24 mouse cellular contexts compared by ENCODE assay signal in genomic region chr5:90656681-90657080, GRCm38 (mm10). TPM values are rescaled to one million over a fixed set of nuclear protein-coding genes. Genes with fewer than 3 reads are reported as not detected.
DNase-seq lines count a peak whose midpoint lies in the region; ATAC-seq and TF ChIP-seq lines count a peak whose summit lies in the region.
"Had no signal": no experiment of that assay in that cellular context is flagged by ENCODE, and none has a peak within 500 bp of the region (broad histone marks: within the 10 kb centered on the region; RNA-seq: fewer than 3 reads in every experiment).

No protein-coding gene starts in this region.

- H3K4me2 ChIP-seq in hindbrain, embryonic 14.5 days (replicated peaks), result peak overlapping the region; percentile 8; the same call in 1 of the 2 replicates
- no peak overlapping the region for H3K4me2 ChIP-seq in hindbrain, embryonic 11.5 days (replicated peaks; ENCODE audit: low read depth, low read length)
- peak overlapping the region; percentile 22; the same call in 1 of the 2 replicates for H3K4me2 ChIP-seq in embryonic facial prominence, embryonic 12.5 days (replicated peaks)
- H3K4me2 ChIP-seq: midbrain, embryonic 15.5 days had no signal

- H3K4me1 ChIP-seq in hindbrain, embryonic 14.5 days (replicated peaks; ENCODE audit: control insufficient read depth, insufficient read depth, low read length), result no peaks in the 10 kb centered on the region
- no peaks in the 10 kb centered on the region for H3K4me1 ChIP-seq in hindbrain, embryonic 11.5 days (replicated peaks; ENCODE audit: control insufficient read depth, insufficient read depth, low read length)
- 0 out of 2 replicates have a peak, but pooled peaks cover 5% of the 10 kb centered on the region for H3K4me1 ChIP-seq in embryonic facial prominence, embryonic 12.5 days
- H3K4me1 ChIP-seq in embryonic fibroblast, embryonic 13.5 days (ENCODE audit: control insufficient read depth, insufficient read depth, low read length), result peaks cover 8% of the 10 kb centered on the region
- H3K4me1 ChIP-seq: midbrain, embryonic 10.5 days; midbrain, embryonic 15.5 days had no signal

- no peaks in the 10 kb centered on the region for H3K9me3 ChIP-seq in hindbrain, embryonic 14.5 days (ENCODE audit: control insufficient read depth, low read length)
- no peaks in the 10 kb centered on the region for H3K9me3 ChIP-seq in hindbrain, embryonic 11.5 days (ENCODE audit: control insufficient read depth, low read length)
- H3K9me3 ChIP-seq in embryonic facial prominence, embryonic 12.5 days, result no peaks in the 10 kb centered on the region
- H3K9me3 ChIP-seq: midbrain, embryonic 10.5 days; midbrain, embryonic 15.5 days had no signal

- whole genome bisulfite sequencing in hindbrain, embryonic 14.5 days, result 75% methylated on average over 6 of the region's 6 CpGs
- WGBS in hindbrain, embryonic 11.5 days, result 88% methylated on average over 6 of the region's 6 CpGs
- WGBS in embryonic facial prominence, embryonic 12.5 days, result 62% methylated on average over 6 of the region's 6 CpGs

- no peak for ATAC-seq in hindbrain, embryonic 14.5 days (ENCODE audit: low FRiP score)
- ATAC-seq in hindbrain, embryonic 11.5 days (ENCODE audit: low FRiP score), result no peak
- no peak for ATAC-seq in embryonic facial prominence, embryonic 12.5 days (ENCODE audit: insufficient number of reproducible peaks, insufficient read depth, low FRiP score, low TSS enrichment)
- ATAC-seq: CD4-positive, CD25-positive, alpha-beta regulatory T cell, adult 4 months; forebrain, embryonic 16.5 days; intestine, embryonic 16.5 days; midbrain, embryonic 15.5 days had no signal

- no peaks in the 10 kb centered on the region for H3K36me3 ChIP-seq in hindbrain, embryonic 14.5 days (replicated peaks; ENCODE audit: control insufficient read depth, insufficient read depth)
- H3K36me3 ChIP-seq in hindbrain, embryonic 11.5 days (ENCODE audit: control insufficient read depth, insufficient read depth, low read length), result no peaks in the 10 kb centered on the region
- no peaks in the 10 kb centered on the region for H3K36me3 ChIP-seq in embryonic facial prominence, embryonic 12.5 days
- H3K36me3 ChIP-seq: midbrain, embryonic 10.5 days; midbrain, embryonic 15.5 days had no signal

- no peak overlapping the region for H3K9ac ChIP-seq in hindbrain, embryonic 14.5 days
- H3K9ac ChIP-seq in hindbrain, embryonic 11.5 days (ENCODE audit: low read depth, low read length), result no peak overlapping the region
- H3K9ac ChIP-seq in embryonic facial prominence, embryonic 12.5 days, result no peak overlapping the region
- H3K9ac ChIP-seq: liver, embryonic 14.5 days; midbrain, embryonic 15.5 days had no signal

- DNase-seq in hindbrain, embryonic 14.5 days (ENCODE audit: low spot score), result no peak
- DNase-seq in hindbrain, embryonic 11.5 days (ENCODE audit: low spot score), result no peak
- DNase-seq in retina, postnatal 1 day, result peak; percentile 72
- DNase-seq in embryo, embryonic 10 days (ENCODE audit: low spot score), result no peak
- no peak for DNase-seq in thymus, postnatal 0 days (ENCODE audit: low spot score)
- DNase-seq: adrenal gland, postnatal 25 days; cerebellum, adult 2 months; cerebellum, postnatal 14 days; heart, postnatal 14 days; kidney, adult 9 months; kidney, postnatal 14 days; layer of hippocampus, adult 9-11 months; liver; lung, adult 2 months; lung, postnatal 14 days; right cerebral cortex, postnatal 14 days had no signal

- no peak for TF ChIP-seq POLR2A in embryonic fibroblast, embryonic 13.5 days (IDR thresholded peaks at IDR 0.05; ENCODE audit: low read depth, low read length)

- H3K4me3 ChIP-seq in hindbrain, embryonic 14.5 days (replicated peaks; ENCODE audit: low read length), result no peak overlapping the region
- no peak overlapping the region for H3K4me3 ChIP-seq in hindbrain, embryonic 11.5 days (ENCODE audit: low read depth, low read length)
- H3K4me3 ChIP-seq in embryonic facial prominence, embryonic 12.5 days, result no peak overlapping the region
- H3K4me3 ChIP-seq in embryonic fibroblast, embryonic 13.5 days (ENCODE audit: insufficient read depth, low read length), result no peak overlapping the region
- H3K4me3 ChIP-seq: midbrain, embryonic 10.5 days; midbrain, embryonic 15.5 days had no signal

- no peak for TF ChIP-seq CTCF in embryonic fibroblast, embryonic 13.5 days (IDR thresholded peaks at IDR 0.05; ENCODE audit: borderline replicate concordance, insufficient read depth, low read length)

- H3K27ac ChIP-seq in hindbrain, embryonic 14.5 days, result no peak overlapping the region
- no peak overlapping the region for H3K27ac ChIP-seq in hindbrain, embryonic 11.5 days (ENCODE audit: low read depth, low read length)
- no peak overlapping the region for H3K27ac ChIP-seq in embryonic facial prominence, embryonic 12.5 days
- H3K27ac ChIP-seq in embryonic fibroblast, embryonic 13.5 days (ENCODE audit: insufficient read depth, low read length), result peak overlapping the region; percentile 68; the same call in 1 of the 2 replicates
- H3K27ac ChIP-seq: liver, embryonic 14.5 days; midbrain, embryonic 10.5 days; midbrain, embryonic 15.5 days had no signal

- no peaks in the 10 kb centered on the region for H3K27me3 ChIP-seq in hindbrain, embryonic 14.5 days (ENCODE audit: control insufficient read depth, insufficient read depth, low read length)
- no peaks in the 10 kb centered on the region for H3K27me3 ChIP-seq in hindbrain, embryonic 11.5 days (ENCODE audit: control insufficient read depth, insufficient read depth, low read length)
- no peaks in the 10 kb centered on the region for H3K27me3 ChIP-seq in embryonic facial prominence, embryonic 12.5 days
- H3K27me3 ChIP-seq: midbrain, embryonic 15.5 days had no signal

RNA-seq across cellular contexts. Expression of gene Rassf6, which starts 16.2 kb away (rescaled TPM):
- polyA plus RNA-seq in hindbrain, embryonic 14.5 days (2014; fragmentation: Nextera tagmentation; extraction: Ambion mirVana), result 1.9 and 2.0 TPM in 2 replicates
- 0.29 and 1.2 TPM in 2 replicates for polyA plus RNA-seq in hindbrain, embryonic 11.5 days (2014; fragmentation: Nextera tagmentation; extraction: Ambion mirVana)
- polyA plus RNA-seq in embryonic facial prominence, embryonic 12.5 days (2016; fragmentation: Nextera tagmentation; extraction: Ambion mirVana), result 0.27 and 0.87 TPM in 2 replicates
- polyA plus RNA-seq in embryonic fibroblast, embryonic 13.5 days (2011; ENCODE audit: insufficient read length, low read depth, missing spikeins), result 4.6 and 6.7 TPM in 2 replicates
- 6.6 and 7.6 TPM in 2 replicates for polyA plus RNA-seq in thymus, postnatal 0 days (2015; fragmentation: Nextera tagmentation; extraction: Ambion mirVana)
- polyA plus RNA-seq: midbrain, embryonic 10.5 days had no signal
